Mouse (Mus musculus): ENCODE results near the gene Rbbp6.

DNA sequence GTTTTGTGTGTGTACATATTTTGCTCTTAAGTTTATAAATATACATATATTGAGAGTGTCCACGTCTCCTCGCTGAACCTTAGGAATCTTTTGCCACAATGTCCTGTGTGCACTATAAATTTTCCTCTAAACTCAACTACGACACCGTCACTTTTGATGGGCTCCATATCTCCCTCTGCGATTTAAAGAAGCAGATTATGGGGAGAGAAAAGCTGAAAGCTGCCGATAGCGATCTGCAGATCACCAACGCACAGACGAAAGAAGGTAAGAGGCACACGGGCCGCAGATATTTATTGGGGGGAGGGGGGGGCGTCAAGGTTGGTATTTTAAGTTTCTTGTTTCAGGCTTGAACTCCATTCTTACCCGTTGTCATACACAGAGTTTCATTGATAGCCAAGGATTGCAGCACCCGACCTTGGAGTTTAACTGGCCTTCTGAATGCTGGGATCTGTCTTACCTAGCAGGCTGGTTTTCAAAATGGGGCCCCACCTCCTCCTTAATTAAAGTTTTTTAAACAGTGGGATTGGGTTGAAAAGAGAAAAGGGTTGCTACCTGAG lies 5.5 kb downstream of the Rbbp6 start:
- no peak for TF ChIP-seq CTCF (IDR thresholded peaks at IDR 0.05)
- no peak for TF ChIP-seq EP300 (IDR thresholded peaks at IDR 0.05)

All from lung, postnatal 0 days (tissue).